In genomic region chrX:7815016-7815415, GRCm38 (mm10) we compare ENCODE assay signal across 8 mouse cellular contexts. TPM values are rescaled to one million over a fixed set of nuclear protein-coding genes. Genes with fewer than 3 reads are reported as not detected.
DNase-seq lines count a peak whose midpoint lies in the region; ATAC-seq and TF ChIP-seq lines count a peak whose summit lies in the region.
"Not testable (repeated sequence)": the region's sequence is repeated elsewhere in the genome, so short reads cannot be mapped to it uniquely, and the experiment has no call there.

No protein-coding gene starts in this region.

- 56% methylated on average over 8 of the region's 8 CpGs for WGBS in forebrain, postnatal 0 days

- not testable (repeated sequence) for H3K27ac ChIP-seq in forebrain, postnatal 0 days (ENCODE audit: low read depth, low read length)

- TF ChIP-seq CTCF in brain, embryonic 14.5 days (IDR thresholded peaks at IDR 0.05; ENCODE audit: borderline replicate concordance, extremely low read depth, insufficient read depth, insufficient read length) = peak; percentile 18; the same call in 1 of the 2 replicates
- TF ChIP-seq CTCF in forebrain, postnatal 0 days (IDR thresholded peaks at IDR 0.05; ENCODE audit: low read depth) = peak; percentile 39

- not testable (repeated sequence) for TF ChIP-seq POLR2A in brain, embryonic 14.5 days (IDR thresholded peaks at IDR 0.05; ENCODE audit: borderline replicate concordance, extremely low read depth, insufficient read depth, insufficient read length, poor library complexity, severe bottlenecking)

- H3K9ac ChIP-seq in forebrain, postnatal 0 days = not testable (repeated sequence)

- H3K4me2 ChIP-seq in forebrain, postnatal 0 days (ENCODE audit: low read depth) = not testable (repeated sequence)

- peaks cover 19% of the 10 kb centered on the region for H3K36me3 ChIP-seq in forebrain, postnatal 0 days (ENCODE audit: insufficient read depth)

- H3K4me3 ChIP-seq in forebrain, postnatal 0 days (ENCODE audit: low read depth, low read length) = not testable (repeated sequence)

- peak; percentile 2 to 30 for DNase-seq in CD8-positive naive resting alpha-beta T cell, adult 2 months (ENCODE audit: low read depth in 2 of 2, low spot score in 2 of 2)
- DNase-seq in brain, embryonic 14.5 days (ENCODE audit: low read depth) = peak; percentile 13
- DNase-seq in forebrain, postnatal 0 days = peak; percentile 17
- peak; percentile 43 for DNase-seq in induced T-regulatory cell, adult 2 months (ENCODE audit: low read depth)
- peak; percentile 22 for DNase-seq in left cerebral cortex, postnatal 4 days
- peak; percentile 35 for DNase-seq in lung, postnatal 36 days
- DNase-seq in right cerebral cortex, postnatal 4 days = peak; percentile 27
- peak; percentile 60 for DNase-seq in thymus, postnatal 4 days

- not testable (repeated sequence) for H3K9me3 ChIP-seq in forebrain, postnatal 0 days (ENCODE audit: low read length)

- not testable (repeated sequence) for H3K27me3 ChIP-seq in forebrain, postnatal 0 days (ENCODE audit: insufficient read depth, low read length)

- peak; percentile 69; the same call in 1 of the 2 replicates for ATAC-seq in forebrain, postnatal 0 days

- not testable (repeated sequence) for H3K4me1 ChIP-seq in forebrain, postnatal 0 days (ENCODE audit: insufficient read depth)

- intact Hi-C loops in left cerebral cortex, postnatal 4 days (cut with DNase I) = not testable (repeated sequence)

RNA-seq across cellular contexts. Expression of gene Kcnd1, which starts 7.1 kb away (rescaled TPM):
- polyA plus RNA-seq in brain, embryonic 14.5 days (2012; rRNA removed) = 5.7 and 6.2 TPM in 2 replicates
- total RNA-seq in forebrain, postnatal 0 days (2014; rRNA removed) = 2.2 and 2.6 TPM in 2 replicates
- 4.1 and 4.8 TPM in 2 replicates for polyA plus RNA-seq in forebrain, postnatal 0 days (2015; fragmentation: Nextera tagmentation; extraction: Ambion mirVana)
- total RNA-seq in left cerebral cortex, postnatal 4 days (2021) = 10 to 100 TPM; 10.9 to 12.9 TPM

RNA-seq across cellular contexts. Expression of gene Gripap1, which starts 25.5 kb away (rescaled TPM):
- polyA plus RNA-seq in brain, embryonic 14.5 days (2012; rRNA removed) = 85.4 and 86.1 TPM in 2 replicates
- total RNA-seq in forebrain, postnatal 0 days (2014; rRNA removed) = 40.7 and 41.5 TPM in 2 replicates
- polyA plus RNA-seq in forebrain, postnatal 0 days (2015; fragmentation: Nextera tagmentation; extraction: Ambion mirVana) = 46.0 and 62.4 TPM in 2 replicates
- total RNA-seq in left cerebral cortex, postnatal 4 days (2021) = 10 to 100 TPM; 79.8 to 81.2 TPM

RNA-seq across cellular contexts. Expression of gene Otud5, which starts 26.1 kb away (rescaled TPM):
- 42.4 and 56.4 TPM in 2 replicates for polyA plus RNA-seq in brain, embryonic 14.5 days (2012; rRNA removed)
- 73.7 and 76.8 TPM in 2 replicates for total RNA-seq in forebrain, postnatal 0 days (2014; rRNA removed)
- 39.6 and 40.3 TPM in 2 replicates for polyA plus RNA-seq in forebrain, postnatal 0 days (2015; fragmentation: Nextera tagmentation; extraction: Ambion mirVana)
- total RNA-seq in left cerebral cortex, postnatal 4 days (2021) = 10 to 100 TPM; 63.8 to 69.8 TPM

RNA-seq across cellular contexts. Expression of gene Tfe3, which starts 52.7 kb away (rescaled TPM):
- 14.1 and 22.6 TPM in 2 replicates for polyA plus RNA-seq in brain, embryonic 14.5 days (2012; rRNA removed)
- total RNA-seq in forebrain, postnatal 0 days (2014; rRNA removed) = 12.8 and 20.4 TPM in 2 replicates
- polyA plus RNA-seq in forebrain, postnatal 0 days (2015; fragmentation: Nextera tagmentation; extraction: Ambion mirVana) = 17.3 and 20.1 TPM in 2 replicates
- total RNA-seq in left cerebral cortex, postnatal 4 days (2021) = 10 to 100 TPM; 24.0 to 29.0 TPM
